Mouse (Mus musculus): ENCODE results near the gene Dync2h1.
"Not testable (repeated sequence)": the region's sequence is repeated elsewhere in the genome, so short reads cannot be mapped to it uniquely, and the experiment has no call there.

Gene Dync2h1

DNA sequence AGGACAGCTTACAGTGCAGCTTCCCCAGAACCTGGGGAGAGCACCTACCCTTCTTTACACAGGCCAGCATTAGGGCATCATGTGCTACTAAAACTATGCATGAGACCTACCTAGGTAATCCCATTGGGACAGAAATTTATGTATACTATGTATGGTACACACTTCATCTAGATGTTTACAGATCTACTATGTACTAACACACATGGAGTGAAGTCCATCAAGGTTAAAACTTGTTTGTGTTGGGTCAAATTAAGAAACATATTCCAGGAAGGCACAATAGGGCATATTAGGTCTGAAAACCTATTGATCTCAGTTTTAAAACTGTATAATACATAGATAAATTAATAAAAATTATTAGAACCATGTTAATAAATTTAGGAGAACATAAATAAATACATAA is 168.6 kb downstream of the Dync2h1 start:
- DNase-seq (ENCODE audit: low spot score), result no peak

DNA sequence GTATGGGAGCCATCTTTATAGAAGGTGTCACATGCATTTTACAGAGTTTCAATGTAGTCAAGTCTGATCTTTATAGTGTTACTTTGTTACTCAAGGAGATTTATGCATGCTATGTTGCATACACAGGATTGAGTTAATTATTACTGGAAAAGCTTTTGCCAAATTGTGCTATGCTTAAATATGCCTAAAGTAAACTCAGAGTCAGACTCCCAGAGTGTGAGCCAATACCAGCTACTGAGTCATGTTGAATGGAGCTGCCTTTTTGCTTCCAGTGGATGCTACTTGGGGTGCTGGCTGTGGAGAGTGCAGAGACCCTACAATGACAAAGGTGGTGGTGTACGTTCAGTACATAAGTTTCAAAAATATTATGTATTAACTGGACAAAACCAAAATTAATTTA is 169.5 kb downstream of the Dync2h1 start:
- DNase-seq (ENCODE audit: low spot score), result no peak

GRCm38 (mm10) chr9:7009785-7010184 is 174.5 kb downstream of the Dync2h1 start:
- no peak for DNase-seq (ENCODE audit: low spot score)

DNA sequence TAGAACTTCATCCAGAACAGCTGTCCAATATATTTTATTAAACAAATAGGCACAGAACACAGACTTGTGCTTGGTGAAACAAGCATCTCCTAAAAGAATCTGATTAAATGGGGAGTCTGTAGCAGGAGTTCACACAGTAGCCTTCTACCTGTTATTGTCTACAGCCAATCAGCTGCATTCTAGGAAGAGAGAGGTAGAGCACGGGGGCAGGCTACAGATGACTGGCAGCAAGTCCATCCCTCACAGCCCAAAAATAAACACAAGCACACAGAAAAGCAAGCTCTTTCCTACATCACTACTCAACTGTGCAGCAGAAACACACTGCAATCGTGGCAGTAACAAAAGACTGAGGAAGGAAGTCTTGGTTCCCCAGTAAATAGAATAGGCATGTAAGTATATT is 189.4 kb downstream of the Dync2h1 start:
- DNase-seq (ENCODE audit: low spot score), result no peak

DNA sequence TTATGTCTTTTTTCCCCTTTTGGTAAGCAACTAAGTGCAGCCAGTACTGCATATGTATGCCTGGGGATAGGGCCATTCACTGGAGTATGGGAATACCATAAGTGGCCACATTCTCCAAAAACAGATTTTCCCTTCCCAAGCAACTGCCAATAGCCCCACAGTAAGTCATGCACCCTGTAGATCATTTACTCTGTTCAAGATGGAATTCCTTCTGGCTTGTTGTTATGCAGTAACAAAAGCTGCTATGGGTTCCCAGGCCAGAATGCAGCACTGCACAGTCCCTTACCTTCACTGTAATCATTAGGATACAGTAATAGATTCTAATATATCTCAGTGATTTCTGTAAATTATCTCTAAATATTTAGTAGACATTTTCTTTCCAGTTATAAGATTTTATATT is 190.0 kb downstream of the Dync2h1 start:
- DNase-seq (ENCODE audit: low spot score), result no peak

- DNase-seq (ENCODE audit: low spot score), result no peak
Measured at GRCm38 (mm10) chr9:6988893-6989685, 195.2 kb downstream of the Dync2h1 start.

GRCm38 (mm10) chr9:6986161-6986560 is 198.1 kb downstream of the Dync2h1 start:
- no peak for DNase-seq (ENCODE audit: low spot score)

DNA sequence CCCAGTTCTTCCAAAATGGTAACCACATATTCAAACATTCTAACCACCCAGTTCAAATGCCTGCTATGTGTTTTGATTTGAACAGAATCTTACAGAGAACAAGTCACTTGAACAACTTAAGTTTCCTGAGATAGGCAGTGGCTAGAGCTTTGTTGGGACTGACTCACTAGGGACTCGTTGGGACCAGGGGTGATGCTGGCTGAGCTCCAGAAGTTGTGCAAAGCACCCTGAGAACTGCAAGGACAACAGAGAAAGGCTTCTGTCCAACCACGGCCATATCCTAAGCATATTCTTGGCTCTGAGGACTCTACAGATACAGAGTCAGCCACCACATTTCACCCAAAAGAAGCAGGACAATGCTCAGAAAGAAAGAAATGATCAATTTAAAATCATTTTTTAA is 215.1 kb downstream of the Dync2h1 start:
- no peak for DNase-seq (ENCODE audit: low spot score)

- DNase-seq (ENCODE audit: low spot score), result no peak
Measured at GRCm38 (mm10) chr9:6965006-6965405, 219.2 kb downstream of the Dync2h1 start.

- DNase-seq (ENCODE audit: low spot score), result no peak
Measured at GRCm38 (mm10) chr9:6958311-6958710, 225.9 kb downstream of the Dync2h1 start.

- DNase-seq (ENCODE audit: low spot score), result no peak
Measured at GRCm38 (mm10) chr9:6927399-6928035, 256.7 kb downstream of the Dync2h1 start.

DNA sequence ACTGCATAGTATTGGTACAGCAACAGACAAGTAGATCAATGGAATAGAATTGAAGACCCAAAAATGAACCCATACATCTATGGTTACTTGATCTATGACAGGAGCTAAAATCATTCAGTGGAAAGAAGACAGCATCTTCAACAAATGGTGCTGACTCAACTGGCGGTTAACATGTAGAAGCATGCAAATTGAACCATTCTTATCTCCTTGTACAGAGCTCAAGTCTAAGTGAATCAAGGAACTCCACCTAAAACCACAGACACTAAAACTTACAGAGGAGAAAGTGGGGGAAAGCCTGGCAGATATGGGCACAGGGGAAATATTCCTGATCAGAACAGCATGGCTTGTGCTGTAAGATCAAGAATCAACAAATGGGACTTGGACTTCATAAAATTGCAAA is 270.8 kb downstream of the Dync2h1 start:
- no peak for DNase-seq (ENCODE audit: low spot score)

GRCm38 (mm10) chr9:6910537-6910936 is 273.7 kb downstream of the Dync2h1 start:
- DNase-seq (ENCODE audit: low spot score), result not testable (repeated sequence)

DNA sequence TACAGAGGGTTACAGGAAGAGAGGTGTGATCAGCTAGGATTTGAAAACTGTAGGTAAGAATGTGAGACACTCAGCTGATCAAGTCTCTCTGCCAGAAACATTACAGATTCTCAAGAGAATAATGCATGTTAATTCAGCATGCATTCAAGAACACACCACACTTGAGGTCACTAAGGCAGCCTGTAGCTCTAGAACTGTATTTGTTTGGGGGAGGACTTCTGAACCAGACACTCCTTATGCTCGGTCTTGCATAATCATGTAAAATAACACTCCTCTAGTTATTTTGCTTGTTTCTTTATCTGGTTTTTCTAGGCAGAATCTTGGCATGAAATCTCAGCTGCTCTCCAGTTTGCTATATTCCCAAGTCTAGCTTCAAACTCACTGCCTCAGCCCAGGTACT is 282.6 kb downstream of the Dync2h1 start:
- DNase-seq (ENCODE audit: low spot score), result no peak

GRCm38 (mm10) chr9:6891331-6891730 is 292.9 kb downstream of the Dync2h1 start:
- no peak for DNase-seq (ENCODE audit: low spot score)

DNA sequence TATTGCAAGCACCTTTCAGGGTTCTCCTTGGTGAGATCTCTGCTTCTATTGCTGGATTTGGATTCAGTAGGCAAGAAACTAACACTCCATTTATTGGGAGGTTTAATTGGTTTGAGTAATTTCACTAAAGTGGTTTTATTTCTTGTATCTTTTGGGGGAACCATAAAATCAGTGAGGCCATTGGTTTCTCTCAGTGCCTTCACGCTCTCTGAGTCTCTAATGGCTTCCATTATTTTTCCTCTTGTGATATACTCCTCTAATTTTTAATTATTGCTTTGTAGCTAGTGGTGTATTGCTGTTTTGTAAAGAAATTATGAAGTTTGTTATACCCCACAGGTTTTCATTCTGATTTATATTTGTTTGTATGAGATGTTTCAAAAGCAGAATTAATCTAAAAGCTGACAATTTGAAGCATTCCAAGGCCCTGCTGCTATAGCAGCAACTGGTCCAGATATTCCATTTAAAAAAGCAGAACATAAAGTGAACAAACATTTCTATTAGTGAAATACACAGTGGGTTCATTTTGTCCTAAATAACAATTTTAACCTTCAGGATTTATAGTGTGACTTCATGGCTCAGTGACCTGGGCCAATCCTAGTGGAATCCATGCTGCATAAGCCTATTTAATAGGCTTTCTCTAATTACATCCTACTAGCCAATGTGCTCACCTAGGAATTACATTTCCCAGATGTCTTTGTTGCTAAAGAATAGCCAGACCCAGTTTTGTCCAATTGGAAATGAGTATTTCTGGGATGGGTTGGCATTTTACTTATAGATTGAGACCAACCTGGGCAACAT is 302.9 kb downstream of the Dync2h1 start:
- no peak for DNase-seq (ENCODE audit: low spot score)

All from ovary, postnatal 14 days (tissue).